Mouse (Mus musculus) limb, embryonic 13.5 days (tissue): ENCODE results near the gene Coa3. TPM values are rescaled to one million over a fixed set of nuclear protein-coding genes. Genes with fewer than 3 reads are reported as not detected.
A peak's percentile ranks its signal among the peaks of the same experiment; 100 is the strongest.

Experiments used
- ATAC-seq: fragments of 200-750 bp; cut with Nextera tagmentation; 2 replicates; pipeline ENCODE4 v1.8.0; 2017; ENCODE audit warnings: low read depth, moderate number of reproducible peaks, moderate TSS enrichment; ENCODE audit not compliant: low FRiP score
- H3K27ac ChIP-seq: fragments of 300-500 bp; sonication (generic); 2 replicates; pipeline ENCODE4 v1.5.1; 2015; ENCODE audit warnings: inconsistent platforms, mild to moderate bottlenecking, moderate library complexity
- H3K27me3 ChIP-seq: fragments of 300-500 bp; sonication (generic); 2 replicates; pipeline ENCODE4 v1.6.1; 2015; ENCODE audit warnings: mild to moderate bottlenecking, inconsistent platforms
- H3K36me3 ChIP-seq: fragments of 300-500 bp; sonication (generic); 2 replicates; pipeline ENCODE4 v1.6.1; 2015; ENCODE audit warnings: inconsistent platforms, mild to moderate bottlenecking, moderate library complexity
- H3K4me1 ChIP-seq: fragments of 300-500 bp; sonication (generic); 2 replicates; pipeline ENCODE4 v1.6.1; 2015; ENCODE audit warnings: inconsistent platforms
- H3K4me2 ChIP-seq: fragments of 300-500 bp; sonication (generic); replicated peaks from 2 replicates; pipeline ENCODE4 v1.6.1; 2015; ENCODE audit warnings: inconsistent platforms, mild to moderate bottlenecking, moderate library complexity
- H3K4me3 ChIP-seq: fragments of 300-500 bp; sonication (generic); 2 replicates; pipeline ENCODE4 v1.5.1; 2015; ENCODE audit warnings: moderate library complexity, mild to moderate bottlenecking, inconsistent platforms
- H3K9ac ChIP-seq: fragments of 300-500 bp; sonication (generic); 2 replicates; pipeline ENCODE4 v1.6.1; 2015; ENCODE audit warnings: mild to moderate bottlenecking, inconsistent platforms
- H3K9me3 ChIP-seq: fragments of 300-500 bp; sonication (generic); 2 replicates; pipeline ENCODE4 v1.6.1; 2016; ENCODE audit warnings: inconsistent platforms
- WGBS: fragments of 180-500 bp; shearing (Covaris S2); methylation state at CpG from one replicate; pipeline ENCODE4 v1.1.7; 2015; 5-methylcytosine and 5-hydroxymethylcytosine counted together
- polyA plus RNA-seq: library from polyadenylated mRNA; unstranded; fragments of >200 nt; fragmentation: Nextera tagmentation; extraction: Ambion mirVana; gene quantifications from 2 replicates; pipeline ENCODE4 v1.2.1, GENCODE M21; 2015

Coa3 gene
- polyA plus RNA-seq, 1 experiment from 2014 or later, result 175 TPM

GRCm38 (mm10) chr11:101229361-101229900 lies 49.5 kb downstream of the Coa3 start:
- Histone ChIP-seq H3K4me1 (peaks cover 38% of the 10 kb centered on the region), H3K4me2 (peak overlapping the region; percentile 48), H3K27me3 (no peaks in the 10 kb centered on the region), H3K9me3 (no peaks in the 10 kb centered on the region), H3K4me3 (no peak overlapping the region), H3K27ac (peak overlapping the region; percentile 55; the same call in 1 of the 2 replicates), H3K9ac (no peak overlapping the region), H3K36me3 (no peaks in the 10 kb centered on the region)
- no peak for ATAC-seq
- WGBS, result 46% methylated on average over 8 of the region's 8 CpGs

Other genes with a start within 250 kb of the Coa3 start
- 9.4 and 9.8 TPM in 2 replicates for gene Naglu, start 209.1 kb downstream of the Coa3 start, polyA plus RNA-seq
- gene Hsd17b1, start 200.7 kb downstream of the Coa3 start, polyA plus RNA-seq, result 0.28 TPM in 1 of 2 replicates, not detected in the other
- 38.1 and 41.6 TPM in 2 replicates for gene Coasy, start 196.5 kb downstream of the Coa3 start, polyA plus RNA-seq
- gene Mlx, start 191.8 kb downstream of the Coa3 start, polyA plus RNA-seq, result 44.1 and 50.5 TPM in 2 replicates
- gene Psmc3ip, start 183.7 kb downstream of the Coa3 start, polyA plus RNA-seq, result 43.0 and 44.5 TPM in 2 replicates
- 18.7 and 20.3 TPM in 2 replicates for gene Retreg3, start 159.2 kb downstream of the Coa3 start, polyA plus RNA-seq
- gene Tubg1, start 159.2 kb downstream of the Coa3 start, polyA plus RNA-seq, result 70.5 and 71.1 TPM in 2 replicates
- gene Tubg2, start 123.2 kb downstream of the Coa3 start, polyA plus RNA-seq, result 7.3 and 7.4 TPM in 2 replicates
- 0.27 and 0.46 TPM in 2 replicates for gene Cntnap1, start 108.6 kb downstream of the Coa3 start, polyA plus RNA-seq
- gene Plekhh3, start 107.8 kb downstream of the Coa3 start, polyA plus RNA-seq, result 6.6 and 7.3 TPM in 2 replicates
- gene Ccr10, start 103.7 kb downstream of the Coa3 start, polyA plus RNA-seq, result 0.10 TPM in 1 of 2 replicates, not detected in the other
- gene Ezh1, start 52.7 kb downstream of the Coa3 start, polyA plus RNA-seq, result 14.6 and 17.5 TPM in 2 replicates
- 72.9 and 74.7 TPM in 2 replicates for gene Ramp2, start 33.1 kb downstream of the Coa3 start, polyA plus RNA-seq
- gene Vps25, start 25.4 kb downstream of the Coa3 start, polyA plus RNA-seq, result 104 and 109 TPM in 2 replicates
- 8.5 and 10.2 TPM in 2 replicates for gene Wnk4, start 18.5 kb downstream of the Coa3 start, polyA plus RNA-seq
- gene Cntd1, start 102 bp downstream of the Coa3 start, polyA plus RNA-seq, result 1.7 and 1.9 TPM in 2 replicates
- gene Becn1, start 23.2 kb upstream of the Coa3 start, polyA plus RNA-seq, result 124 and 127 TPM in 2 replicates
- gene Psme3, start 37.1 kb upstream of the Coa3 start, polyA plus RNA-seq, result 136 and 144 TPM in 2 replicates
- gene Aoc2, start 45.9 kb upstream of the Coa3 start, polyA plus RNA-seq, result 1.4 TPM in 2 replicates
- gene Aoc3, start 51.5 kb upstream of the Coa3 start, polyA plus RNA-seq, result 0.20 and 0.31 TPM in 2 replicates
- not detected in 2 replicates for gene G6pc, start 88.4 kb upstream of the Coa3 start, polyA plus RNA-seq
- 79.5 and 84.5 TPM in 2 replicates for gene Aarsd1, start 138.5 kb upstream of the Coa3 start, polyA plus RNA-seq
- gene Gm27029, start 145.7 kb upstream of the Coa3 start, polyA plus RNA-seq, result 11.5 and 12.6 TPM in 2 replicates
- 19.3 and 21.3 TPM in 2 replicates for gene Rundc1, start 146.0 kb upstream of the Coa3 start, polyA plus RNA-seq
- 15.3 and 15.7 TPM in 2 replicates for gene Ptges3l, start 146.2 kb upstream of the Coa3 start, polyA plus RNA-seq
- 328 and 347 TPM in 2 replicates for gene Rpl27, start 163.2 kb upstream of the Coa3 start, polyA plus RNA-seq
- gene Ifi35, start 169.3 kb upstream of the Coa3 start, polyA plus RNA-seq, result 8.3 and 9.5 TPM in 2 replicates
- gene Rnd2, start 185.9 kb upstream of the Coa3 start, polyA plus RNA-seq, result 10.0 and 12.0 TPM in 2 replicates
- 35.7 and 39.7 TPM in 2 replicates for gene Vat1, start 187.1 kb upstream of the Coa3 start, polyA plus RNA-seq